Mouse (Mus musculus): Measurements from ENCODE around the gene Irf8. TPM values are rescaled to one million over a fixed set of nuclear protein-coding genes. Genes with fewer than 3 reads are reported as not detected.

Irf8 gene
- polyA plus RNA-seq (2012; rRNA removed) = 6.8 and 7.4 TPM in 2 replicates

DNA sequence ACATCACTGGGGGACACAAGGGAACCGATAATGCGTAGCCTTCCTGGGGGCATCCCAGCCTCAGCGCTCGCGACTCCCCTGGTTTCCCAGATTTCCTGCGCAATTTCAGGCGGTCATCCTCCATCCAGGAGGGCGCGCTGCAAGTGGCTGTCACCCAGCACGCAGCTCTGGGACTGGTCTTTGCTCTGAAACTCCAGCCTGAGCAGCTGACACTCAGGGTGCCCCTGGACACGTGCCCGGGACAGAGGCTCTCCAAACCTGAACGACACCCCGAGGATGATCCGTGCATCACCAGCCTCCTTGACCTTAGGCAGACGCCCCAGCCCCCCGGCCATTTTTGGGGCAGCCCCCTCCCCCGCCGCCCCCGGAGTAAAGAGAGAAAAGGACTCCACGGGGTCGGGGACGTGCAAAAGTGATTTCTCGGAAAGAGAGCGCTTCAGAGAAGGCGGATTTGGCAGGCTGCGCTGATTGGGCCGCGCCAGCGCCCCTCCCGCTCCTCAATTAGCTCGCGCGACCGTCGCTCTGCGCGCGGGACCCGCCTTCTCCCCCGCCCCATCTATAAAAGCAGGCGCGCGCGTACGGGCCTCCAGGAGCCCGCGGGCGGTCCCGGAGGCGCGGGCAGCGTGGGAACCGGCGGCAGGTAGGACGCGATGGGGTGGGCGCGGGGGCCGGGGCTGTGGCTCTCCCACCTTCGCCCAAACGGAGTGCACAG, at the start of gene Irf8:
TSS of gene Irf8 (plus strand) at position 589 of the 712 bp plus-strand sequence.

Other genes with a start within 250 kb of the Irf8 start
- 17.8 and 19.6 TPM in 2 replicates for gene Gins2, start 147.1 kb upstream of the Irf8 start, polyA plus RNA-seq (2012; rRNA removed)
- 1.3 and 1.5 TPM in 2 replicates for gene 1190005I06Rik, start 88.7 kb upstream of the Irf8 start, polyA plus RNA-seq (2012; rRNA removed)
- 0.14 and 0.31 TPM in 2 replicates for gene Gm27021, start 68.3 kb upstream of the Irf8 start, polyA plus RNA-seq (2012; rRNA removed)
- gene Cox4i1, start 68.1 kb upstream of the Irf8 start, polyA plus RNA-seq (2012; rRNA removed) = 684 and 724 TPM in 2 replicates
- gene Emc8, start 67.8 kb upstream of the Irf8 start, polyA plus RNA-seq (2012; rRNA removed) = 31.2 and 40.3 TPM in 2 replicates